In the genomic region with DNA sequence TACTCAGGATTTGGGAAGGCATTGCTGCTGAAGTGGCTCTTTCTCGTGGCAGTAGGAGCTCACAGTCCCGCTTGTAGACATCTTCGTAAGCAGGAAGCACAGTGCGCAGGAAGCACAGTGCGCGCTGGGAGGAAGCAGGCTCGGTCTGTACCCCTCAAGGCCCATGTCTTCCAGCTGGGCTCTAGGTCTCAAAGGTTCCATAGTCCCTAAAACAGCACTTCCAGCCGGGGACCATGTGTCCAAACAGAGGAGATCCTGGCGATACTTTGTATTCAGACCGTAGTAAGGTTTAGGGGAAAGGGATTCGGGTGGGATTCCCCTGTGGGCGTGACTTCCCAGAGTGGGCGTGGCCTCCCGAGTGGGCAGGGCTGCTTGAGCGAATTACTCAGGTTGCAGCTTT, we compare ENCODE assay signal across 8 mouse cellular contexts. TPM values are rescaled to one million over a fixed set of nuclear protein-coding genes. Genes with fewer than 3 reads are reported as not detected.
A peak's percentile ranks its signal among the peaks of the same experiment; 100 is the strongest.
DNase-seq lines count a peak whose midpoint lies in the region; ATAC-seq lines count a peak whose summit lies in the region.

No protein-coding gene starts in this region.

- peak overlapping the region; percentile 62 for H3K9ac ChIP-seq in embryonic facial prominence, embryonic 13.5 days
- no peak overlapping the region for H3K9ac ChIP-seq in hindbrain, embryonic 11.5 days (ENCODE audit: low read depth, low read length)

- no peaks in the 10 kb centered on the region for H3K36me3 ChIP-seq in embryonic facial prominence, embryonic 13.5 days
- no peaks in the 10 kb centered on the region for H3K36me3 ChIP-seq in hindbrain, embryonic 11.5 days (ENCODE audit: control insufficient read depth, insufficient read depth, low read length)

- H3K4me1 ChIP-seq in embryonic facial prominence, embryonic 13.5 days = peaks cover 33% of the 10 kb centered on the region
- H3K4me1 ChIP-seq in hindbrain, embryonic 11.5 days (replicated peaks; ENCODE audit: control insufficient read depth, insufficient read depth, low read length) = no peaks in the 10 kb centered on the region

- DNase-seq in ovary, postnatal 36 days (ENCODE audit: low spot score) = peak; percentile 56
- DNase-seq in ovary, postnatal 14 days (ENCODE audit: low spot score) = no peak
- peak; percentile 30 for DNase-seq in hindbrain, embryonic 11.5 days (ENCODE audit: low spot score)
- peak; percentile 42 for DNase-seq in liver
- no peak for DNase-seq in right cerebral cortex, adult 2 months (ENCODE audit: low spot score in 2 of 2)

- peak overlapping the region; percentile 36 for H3K4me3 ChIP-seq in embryonic facial prominence, embryonic 13.5 days
- H3K4me3 ChIP-seq in hindbrain, embryonic 11.5 days (ENCODE audit: low read depth, low read length) = peak overlapping the region; percentile 23

- 0 out of 2 replicates have a peak, but pooled peaks cover 1% of the 10 kb centered on the region for H3K9me3 ChIP-seq in embryonic facial prominence, embryonic 13.5 days
- no peaks in the 10 kb centered on the region for H3K9me3 ChIP-seq in hindbrain, embryonic 11.5 days (ENCODE audit: control insufficient read depth, low read length)

- H3K27ac ChIP-seq in embryonic facial prominence, embryonic 13.5 days = peak overlapping the region; percentile 91
- no peak overlapping the region for H3K27ac ChIP-seq in hindbrain, embryonic 11.5 days (ENCODE audit: low read depth, low read length)

- H3K4me2 ChIP-seq in embryonic facial prominence, embryonic 13.5 days = peak overlapping the region; percentile 58
- H3K4me2 ChIP-seq in hindbrain, embryonic 11.5 days (replicated peaks; ENCODE audit: low read depth, low read length) = peak overlapping the region; percentile 19; the same call in 1 of the 2 replicates

- ATAC-seq in embryonic facial prominence, embryonic 13.5 days (ENCODE audit: insufficient number of reproducible peaks, insufficient read depth, low FRiP score, low TSS enrichment, low read depth) = no peak
- ATAC-seq in hindbrain, embryonic 11.5 days (ENCODE audit: low FRiP score) = no peak
- 0 out of 2 replicates have a peak, but pooled peaks have one; percentile 20 for ATAC-seq in monocyte, adult 5-6 weeks (replicated peaks; ENCODE audit: insufficient number of reproducible peaks, low FRiP score, low TSS enrichment, poor library complexity, severe bottlenecking)
- ATAC-seq in cerebellum, adult (ENCODE audit: insufficient number of reproducible peaks, low FRiP score, low TSS enrichment) = no peak

- 32% methylated on average over 15 of the region's 15 CpGs for WGBS in embryonic facial prominence, embryonic 13.5 days
- WGBS in hindbrain, embryonic 11.5 days = 37% methylated on average over 15 of the region's 15 CpGs

- H3K27me3 ChIP-seq in embryonic facial prominence, embryonic 13.5 days = no peaks in the 10 kb centered on the region
- H3K27me3 ChIP-seq in hindbrain, embryonic 11.5 days (ENCODE audit: control insufficient read depth, insufficient read depth, low read length) = no peaks in the 10 kb centered on the region

RNA-seq across cellular contexts. Expression of a gene that starts 24.5 kb away (rescaled TPM):
- polyA plus RNA-seq in embryonic facial prominence, embryonic 13.5 days (2015; fragmentation: Nextera tagmentation; extraction: Ambion mirVana) = 186 and 202 TPM in 2 replicates
- 126 and 141 TPM in 2 replicates for polyA plus RNA-seq in hindbrain, embryonic 11.5 days (2014; fragmentation: Nextera tagmentation; extraction: Ambion mirVana)
- 257 to 323 TPM (median 271 TPM) in 3 replicates for total RNA-seq in monocyte, adult 5-6 weeks (2017)

RNA-seq across cellular contexts. Expression of a gene that starts 60.0 kb away (rescaled TPM):
- polyA plus RNA-seq in embryonic facial prominence, embryonic 13.5 days (2015; fragmentation: Nextera tagmentation; extraction: Ambion mirVana) = 44.3 and 47.3 TPM in 2 replicates
- 36.7 and 36.9 TPM in 2 replicates for polyA plus RNA-seq in hindbrain, embryonic 11.5 days (2014; fragmentation: Nextera tagmentation; extraction: Ambion mirVana)
- total RNA-seq in monocyte, adult 5-6 weeks (2017) = 65.4 to 73.2 TPM (median 72.7 TPM) in 3 replicates

Comparison
In these comparisons a context has a peak if more than half of its experiments do, and no peak if none do; other contexts are left out.
1. DNase-seq: peak in ovary, postnatal 36 days (single experiment), hindbrain, embryonic 11.5 days (single experiment) and liver (single experiment); none in ovary, postnatal 14 days (single experiment) and right cerebral cortex, adult 2 months (0 of 2).